Mouse (Mus musculus): ENCODE measurements at regions not wholly inside any gene's neighbourhood (a gene's known extent, or its start where the extent isn't known, plus 50 kb on each side); places are given as distances from the start of the nearest gene placed in this dataset.

DNA sequence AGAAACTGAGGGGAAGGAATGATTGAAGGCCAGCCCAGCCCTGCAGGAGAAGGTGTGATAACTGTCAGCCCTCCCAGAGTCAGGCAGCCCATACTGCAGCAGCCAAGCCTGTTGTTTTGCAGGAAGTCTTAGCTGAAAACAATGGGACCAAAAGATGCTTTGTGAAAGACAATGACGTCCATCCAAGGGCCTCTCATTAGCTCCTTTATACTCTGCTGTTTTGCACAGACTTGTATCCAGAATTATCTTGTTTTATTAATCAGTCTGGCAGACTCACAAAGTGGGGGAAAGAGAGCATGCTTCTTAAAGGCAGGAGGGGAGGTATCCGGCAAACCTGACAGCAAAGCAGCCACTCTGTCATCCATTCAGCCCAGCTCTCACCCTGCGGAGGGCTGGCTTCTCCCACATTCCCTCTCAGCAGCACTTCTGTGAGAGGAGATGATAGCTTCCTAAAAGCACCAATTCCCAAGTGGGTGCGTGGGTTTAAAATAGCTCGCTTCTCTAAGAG, 131.9 kb upstream of the Bach2 start:
- TF ChIP-seq CTCF (IDR thresholded peaks at IDR 0.05; ENCODE audit: insufficient read depth, low read depth, low read length): no peak
- no peak for TF ChIP-seq POLR2A (IDR thresholded peaks at IDR 0.05; ENCODE audit: insufficient read depth, low read depth, low read length)

Measured in olfactory bulb, adult 2 months (tissue).